Mouse (Mus musculus): ENCODE measurements around the gene Gm10310. TPM values are rescaled to one million over a fixed set of nuclear protein-coding genes. Genes with fewer than 3 reads are reported as not detected.

Gm10310 gene
- total RNA-seq (2023; ENCODE audit: inconsistent age) = not detected in 4 replicates

DNA sequence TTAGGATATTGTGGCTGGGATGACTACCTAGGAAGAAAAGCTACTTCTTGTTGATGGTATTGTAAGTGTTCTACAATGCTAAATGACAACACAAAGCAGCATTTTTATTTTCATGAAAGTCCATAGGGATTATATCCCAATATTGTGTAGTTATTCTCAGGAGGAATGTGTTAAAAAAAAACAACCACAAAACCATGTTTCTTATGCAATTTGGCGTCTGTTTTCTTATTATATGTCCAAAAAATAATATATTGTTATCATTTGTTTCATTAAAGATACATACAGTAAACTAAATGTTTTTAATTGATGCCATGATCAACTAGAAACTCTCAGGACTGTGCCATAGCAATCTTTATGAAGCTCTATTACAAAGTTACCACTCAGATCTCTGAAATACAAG is at the start of gene Gm10310:
TSS of gene Gm10310 (minus strand) at position 101 of the 400 bp plus-strand sequence.

DNA sequence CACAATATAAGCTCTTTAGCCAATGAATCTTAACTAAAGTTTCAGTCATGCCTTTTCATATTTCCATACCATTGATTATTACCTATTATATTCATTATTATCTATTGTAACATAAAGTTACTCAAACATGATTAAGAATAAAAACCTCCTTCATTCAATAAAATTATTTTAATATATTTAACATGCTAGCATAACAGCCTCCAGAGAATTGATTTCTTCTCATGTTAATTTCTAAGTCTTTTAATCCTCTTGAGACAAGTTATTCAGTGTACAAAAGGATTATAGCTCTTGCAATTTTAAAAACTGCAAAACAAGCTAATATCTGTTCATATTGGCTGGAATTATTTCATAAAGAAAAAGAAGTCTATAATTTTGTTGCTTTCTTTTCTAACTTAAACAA is 45.2 kb upstream of the Gm10310 start, which contains the start of gene Olfr821:
TSS of gene Olfr821 (plus strand) at position 301 of the 400 bp plus-strand sequence.

GRCm38 (mm10) chr10:130012321-130012720 is 27.5 kb upstream of the Gm10310 start, which contains the start of gene Olfr820:
TSS of gene Olfr820 (plus strand) at chr10:130012621.

DNA sequence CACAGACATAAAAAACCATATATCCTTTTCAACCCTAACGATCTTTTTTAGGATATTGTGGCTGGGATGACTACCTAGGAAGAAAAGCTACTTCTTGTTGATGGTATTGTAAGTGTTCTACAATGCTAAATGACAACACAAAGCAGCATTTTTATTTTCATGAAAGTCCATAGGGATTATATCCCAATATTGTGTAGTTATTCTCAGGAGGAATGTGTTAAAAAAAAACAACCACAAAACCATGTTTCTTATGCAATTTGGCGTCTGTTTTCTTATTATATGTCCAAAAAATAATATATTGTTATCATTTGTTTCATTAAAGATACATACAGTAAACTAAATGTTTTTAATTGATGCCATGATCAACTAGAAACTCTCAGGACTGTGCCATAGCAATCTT is 8.8 kb downstream of the Gm10310 start, which contains the start of gene Olfr247:
TSS of gene Olfr247 (minus strand) at position 101 of the 400 bp plus-strand sequence.

DNA sequence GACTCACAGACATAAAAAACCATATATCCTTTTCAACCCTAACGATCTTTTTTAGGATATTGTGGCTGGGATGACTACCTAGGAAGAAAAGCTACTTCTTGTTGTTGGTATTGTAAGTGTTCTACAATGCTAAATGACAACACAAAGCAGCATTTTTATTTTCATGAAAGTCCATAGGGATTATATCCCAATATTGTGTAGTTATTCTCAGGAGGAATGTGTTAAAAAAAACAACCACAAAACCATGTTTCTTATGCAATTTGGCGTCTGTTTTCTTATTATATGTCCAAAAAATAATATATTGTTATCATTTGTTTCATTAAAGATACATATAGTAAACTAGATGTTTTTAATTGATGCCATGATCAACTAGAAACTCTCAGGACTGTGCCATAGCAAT is 17.7 kb downstream of the Gm10310 start, which contains the start of gene Olfr819:
TSS of gene Olfr819 (minus strand) at position 101 of the 400 bp plus-strand sequence.

GRCm38 (mm10) chr10:129949000-129949399 is 35.9 kb downstream of the Gm10310 start, which contains the start of gene Olfr818:
TSS of gene Olfr818 (minus strand) at chr10:129949100.

Other genes with a start within 250 kb of the Gm10310 start
- gene Olfr806, start 243.1 kb downstream of the Gm10310 start, total RNA-seq (2023; ENCODE audit: inconsistent age) = not detected in 4 replicates
- not detected in 4 replicates for gene Olfr807, start 227.3 kb downstream of the Gm10310 start, total RNA-seq (2023; ENCODE audit: inconsistent age)
- gene Olfr808, start 219.6 kb downstream of the Gm10310 start, total RNA-seq (2023; ENCODE audit: inconsistent age) = not detected in 4 replicates
- gene Olfr809, start 210.4 kb downstream of the Gm10310 start, total RNA-seq (2023; ENCODE audit: inconsistent age) = not detected in 4 replicates
- not detected in 4 replicates for gene Olfr810, start 190.1 kb downstream of the Gm10310 start, total RNA-seq (2023; ENCODE audit: inconsistent age)
- gene Olfr811, start 180.7 kb downstream of the Gm10310 start, total RNA-seq (2023; ENCODE audit: inconsistent age) = not detected in 4 replicates
- not detected in 4 replicates for gene Olfr812, start 139.0 kb downstream of the Gm10310 start, total RNA-seq (2023; ENCODE audit: inconsistent age)
- gene Olfr813, start 129.7 kb downstream of the Gm10310 start, total RNA-seq (2023; ENCODE audit: inconsistent age) = not detected in 4 replicates
- gene Olfr814, start 105.2 kb downstream of the Gm10310 start, total RNA-seq (2023; ENCODE audit: inconsistent age) = not detected in 4 replicates
- gene Olfr815, start 79.2 kb downstream of the Gm10310 start, total RNA-seq (2023; ENCODE audit: inconsistent age) = not detected in 4 replicates
- not detected in 4 replicates for gene Olfr816, start 69.5 kb downstream of the Gm10310 start, total RNA-seq (2023; ENCODE audit: inconsistent age)
- not detected in 4 replicates for gene Olfr818, start 36.0 kb downstream of the Gm10310 start, total RNA-seq (2023; ENCODE audit: inconsistent age)
- not detected in 4 replicates for gene Olfr819, start 17.8 kb downstream of the Gm10310 start, total RNA-seq (2023; ENCODE audit: inconsistent age)
- gene Olfr247, start 8.9 kb downstream of the Gm10310 start, total RNA-seq (2023; ENCODE audit: inconsistent age) = not detected in 4 replicates
- gene Olfr820, start 27.6 kb upstream of the Gm10310 start, total RNA-seq (2023; ENCODE audit: inconsistent age) = not detected in 4 replicates
- gene Olfr821, start 45.3 kb upstream of the Gm10310 start, total RNA-seq (2023; ENCODE audit: inconsistent age) = not detected in 4 replicates
- not detected in 4 replicates for gene Olfr822, start 86.1 kb upstream of the Gm10310 start, total RNA-seq (2023; ENCODE audit: inconsistent age)
- gene Olfr823, start 130.3 kb upstream of the Gm10310 start, total RNA-seq (2023; ENCODE audit: inconsistent age) = not detected in 4 replicates
- gene Olfr824, start 144.9 kb upstream of the Gm10310 start, total RNA-seq (2023; ENCODE audit: inconsistent age) = not detected in 4 replicates
- gene Olfr825, start 181.7 kb upstream of the Gm10310 start, total RNA-seq (2023; ENCODE audit: inconsistent age) = not detected in 4 replicates
- not detected in 4 replicates for gene Olfr826, start 199.1 kb upstream of the Gm10310 start, total RNA-seq (2023; ENCODE audit: inconsistent age)
- not detected in 4 replicates for gene Olfr827, start 229.3 kb upstream of the Gm10310 start, total RNA-seq (2023; ENCODE audit: inconsistent age)

Measured in B cell, adult (primary cell).